Mouse (Mus musculus) thymus, adult 2 months (tissue): ENCODE results near the gene Agxt. TPM values are rescaled to one million over a fixed set of nuclear protein-coding genes. Genes with fewer than 3 reads are reported as not detected.

Source experiments
- DNase-seq: peaks from one replicate; pipeline ENCODE4 v3.0.0; 2021
- H3K27ac ChIP-seq: fragments of 200-500 bp; 2 replicates; pipeline ENCODE4 v1.5.1; 2012; ENCODE audit warnings: low read length, control low read depth; ENCODE audit not compliant: control insufficient read depth, insufficient read depth
- H3K27me3 ChIP-seq: fragments of 200-500 bp; 2 replicates; pipeline ENCODE4 v1.6.1; 2012; ENCODE audit warnings: mild to moderate bottlenecking, low read length, moderate library complexity, mixed read lengths; ENCODE audit not compliant: control insufficient read depth, insufficient read depth
- H3K36me3 ChIP-seq: fragments of 200-500 bp; 2 replicates; pipeline ENCODE4 v1.6.1; 2012; ENCODE audit warnings: mild to moderate bottlenecking, low read length, moderate library complexity; ENCODE audit not compliant: control insufficient read depth, insufficient read depth
- H3K4me1 ChIP-seq: fragments of 200-500 bp; replicated peaks from 2 replicates; pipeline ENCODE4 v1.6.1; 2012; ENCODE audit warnings: low read length; ENCODE audit not compliant: control insufficient read depth, insufficient read depth
- H3K4me3 ChIP-seq: fragments of 200-500 bp; 2 replicates; pipeline ENCODE4 v1.5.1; 2012; ENCODE audit warnings: mild to moderate bottlenecking, low read length, control low read depth, moderate library complexity; ENCODE audit not compliant: control insufficient read depth, insufficient read depth
- CTCF ChIP-seq: fragments of 200-500 bp; IDR thresholded peaks from 2 replicates; pipeline ENCODE4 v1.5.1; 2012; ENCODE audit warnings: mild to moderate bottlenecking, control low read depth, low read length, moderate library complexity, borderline replicate concordance; ENCODE audit not compliant: control insufficient read depth, poor library complexity, insufficient read depth; ENCODE audit errors: extremely low read depth
- POLR2A ChIP-seq: fragments of 200-500 bp; IDR thresholded peaks from 2 replicates; pipeline ENCODE4 v1.6.1; 2012; ENCODE audit warnings: mild to moderate bottlenecking, low read length, control low read depth, moderate library complexity; ENCODE audit not compliant: control insufficient read depth, poor library complexity, insufficient read depth; ENCODE audit errors: extremely low read depth
- WGBS: fragments of 180-500 bp; shearing (Covaris S2); methylation state at CpG from one replicate; pipeline ENCODE4 v1.1.7; 2018; 5-methylcytosine and 5-hydroxymethylcytosine counted together
- polyA plus RNA-seq: library from polyadenylated mRNA; depleted of rRNA; stranded (reverse); fragments of >200 nt; gene quantifications from 2 replicates; pipeline ENCODE4 v1.2.3, GENCODE M21; 2012; rRNA removed

Gene Agxt
- polyA plus RNA-seq, 1 experiment: 0.23 TPM

GRCm38 (mm10) chr1:93184071-93184828 lies 49.2 kb downstream of the Agxt start:
- 79% methylated on average over 14 of the region's 14 CpGs for WGBS
- Histone ChIP-seq H3K27ac (no peak overlapping the region), H3K27me3 (no peaks in the 10 kb centered on the region), H3K36me3 (no peaks in the 10 kb centered on the region), H3K4me3 (no peak overlapping the region), H3K4me1 (no peaks in the 10 kb centered on the region)
- TF ChIP-seq CTCF (no peak), POLR2A (no peak)
- no peak for DNase-seq

- Histone ChIP-seq H3K27me3 (no peaks in the 10 kb centered on the region), H3K27ac (no peak overlapping the region), H3K4me1 (no peaks in the 10 kb centered on the region), H3K36me3 (no peaks in the 10 kb centered on the region), H3K4me3 (no peak overlapping the region)
- WGBS: 32% methylated on average over 11 of the region's 17 CpGs
- TF ChIP-seq POLR2A: no peak
- TF ChIP-seq CTCF: no peak
- no peak for DNase-seq
These were observed 55.8 kb downstream of the Agxt start for GRCm38 (mm10) chr1:93190726-93191305.

GRCm38 (mm10) chr1:93194961-93195360 lies 59.9 kb downstream of the Agxt start:
- no peak for TF ChIP-seq CTCF
- TF ChIP-seq POLR2A: no peak
- 94% methylated on average over 3 of the region's 3 CpGs for WGBS
- H3K27me3 ChIP-seq: no peaks in the 10 kb centered on the region

More at GRCm38 (mm10) chr1:93194961-93195360, 59.9 kb downstream of the Agxt start:
- Histone ChIP-seq H3K4me3 (no peak overlapping the region), H3K27ac (no peak overlapping the region), H3K36me3 (no peaks in the 10 kb centered on the region), H3K4me1 (no peaks in the 10 kb centered on the region)
- DNase-seq: no peak

Other genes with a start within 250 kb of the Agxt start
- gene Ankmy1, start 232.3 kb upstream of the Agxt start, polyA plus RNA-seq: 3.6 and 5.5 TPM in 2 replicates
- gene Dusp28, start 228.3 kb upstream of the Agxt start, polyA plus RNA-seq: 69.4 and 73.5 TPM in 2 replicates
- 440 and 540 TPM in 2 replicates for gene Rnpepl1, start 224.5 kb upstream of the Agxt start, polyA plus RNA-seq
- gene Capn10, start 200.9 kb upstream of the Agxt start, polyA plus RNA-seq: 39.9 and 42.5 TPM in 2 replicates
- gene Gpr35, start 184.4 kb upstream of the Agxt start, polyA plus RNA-seq: 6.0 and 8.9 TPM in 2 replicates
- gene Aqp12, start 128.9 kb upstream of the Agxt start, polyA plus RNA-seq: 0.19 and 0.42 TPM in 2 replicates
- gene Kif1a, start 33.3 kb upstream of the Agxt start, polyA plus RNA-seq: 1.8 and 2.0 TPM in 2 replicates
- 0.68 and 0.88 TPM in 2 replicates for gene 2310007B03Rik, start 25.7 kb downstream of the Agxt start, polyA plus RNA-seq
- gene Crocc2, start 33.5 kb downstream of the Agxt start, polyA plus RNA-seq: 0.28 and 0.34 TPM in 2 replicates
- gene Sned1, start 100.6 kb downstream of the Agxt start, polyA plus RNA-seq: 3.1 and 3.8 TPM in 2 replicates
- gene Mterf4, start 170.7 kb downstream of the Agxt start, polyA plus RNA-seq: 11.1 and 11.6 TPM in 2 replicates
- gene Ppp1r7, start 207.6 kb downstream of the Agxt start, polyA plus RNA-seq: 6.0 and 6.4 TPM in 2 replicates
- 9.4 and 12.8 TPM in 2 replicates for gene Pask, start 208.2 kb downstream of the Agxt start, polyA plus RNA-seq
- gene Ano7, start 238.7 kb downstream of the Agxt start, polyA plus RNA-seq: 1.1 and 2.0 TPM in 2 replicates